Mouse (Mus musculus) heart, postnatal 0 days (tissue): ENCODE data around the gene Poll.

Experiments used
- CTCF ChIP-seq: IDR thresholded peaks from 2 replicates; pipeline ENCODE4 v1.5.1; 2016; ENCODE audit warnings: antibody characterized with exemption, control low read depth, low read depth
- EP300 ChIP-seq: IDR thresholded peaks from 2 replicates; pipeline ENCODE4 v1.6.1; 2016; ENCODE audit warnings: antibody characterized with exemption, low read depth

GRCm38 (mm10) chr19:45584856-45585620 is 24.7 kb upstream of the Poll start:
- TF ChIP-seq CTCF (no peak), EP300 (no peak)
